Mouse (Mus musculus) cortical plate, adult 2 months (tissue): ENCODE measurements at regions not wholly inside any gene's neighbourhood (a gene's known extent, or its start where the extent isn't known, plus 50 kb on each side); places are given as distances from the start of the nearest gene placed in this dataset.
A peak's percentile ranks its signal among the peaks of the same experiment; 100 is the strongest.

Experiments
- H3K27ac ChIP-seq: fragments of 200-500 bp; 2 replicates; pipeline ENCODE4 v1.5.1; 2012; ENCODE audit warnings: low read length, control low read depth, inconsistent platforms; ENCODE audit not compliant: insufficient read depth
- H3K4me1 ChIP-seq: fragments of 200-500 bp; 2 replicates; pipeline ENCODE4 v1.6.1; 2011; ENCODE audit warnings: low read length; ENCODE audit not compliant: control insufficient read depth, insufficient read depth
- H3K4me3 ChIP-seq: fragments of 200-500 bp; 2 replicates; pipeline ENCODE4 v1.5.1; 2011; ENCODE audit warnings: mild to moderate bottlenecking, low read length, control low read depth; ENCODE audit not compliant: insufficient read depth
- CTCF ChIP-seq: fragments of 200-500 bp; IDR thresholded peaks from 2 replicates; pipeline ENCODE4 v1.5.1; 2011; ENCODE audit warnings: mild to moderate bottlenecking, control low read depth, low read length; ENCODE audit not compliant: insufficient read depth; ENCODE audit errors: extremely low read depth
- POLR2A ChIP-seq: fragments of 200-500 bp; IDR thresholded peaks from 2 replicates; pipeline ENCODE4 v1.6.1; 2011; ENCODE audit warnings: mild to moderate bottlenecking, low read length, control low read depth; ENCODE audit not compliant: insufficient read depth; ENCODE audit errors: extremely low read depth

- TF ChIP-seq POLR2A, result no peak
- no peak for TF ChIP-seq CTCF
- Histone ChIP-seq H3K4me1 (peaks cover 7% of the 10 kb centered on the region; the same call in 1 of the 2 replicates), H3K4me3 (no peak overlapping the region), H3K27ac (no peak overlapping the region)
Observed at GRCm38 (mm10) chr10:66896698-66897622, 199.0 kb upstream of the Jmjd1c start.

- H3K4me1 ChIP-seq, result peaks cover 9% of the 10 kb centered on the region; the same call in 1 of the 2 replicates
- H3K27ac ChIP-seq, result no peak overlapping the region
- no peak overlapping the region for H3K4me3 ChIP-seq
- TF ChIP-seq POLR2A (no peak), CTCF (no peak)
Observed at GRCm38 (mm10) chr10:66899724-66900123, 196.2 kb upstream of the Jmjd1c start.

GRCm38 (mm10) chr10:66900781-66901180 lies 195.1 kb upstream of the Jmjd1c start:
- TF ChIP-seq POLR2A, result no peak
- no peak for TF ChIP-seq CTCF
- Histone ChIP-seq H3K4me1 (peaks cover 9% of the 10 kb centered on the region; the same call in 1 of the 2 replicates), H3K4me3 (no peak overlapping the region), H3K27ac (no peak overlapping the region)

- no peak for TF ChIP-seq POLR2A
- TF ChIP-seq CTCF, result no peak
- H3K4me1 ChIP-seq, result peaks cover 9% of the 10 kb centered on the region; the same call in 1 of the 2 replicates
- H3K27ac ChIP-seq, result no peak overlapping the region
- H3K4me3 ChIP-seq, result 0 out of 2 replicates have a peak overlapping the region, but pooled peaks have one; percentile 6
Observed at GRCm38 (mm10) chr10:66901873-66902272, 194.1 kb upstream of the Jmjd1c start.

- TF ChIP-seq CTCF (no peak), POLR2A (no peak)
- peaks cover 9% of the 10 kb centered on the region; the same call in 1 of the 2 replicates for H3K4me1 ChIP-seq
- H3K27ac ChIP-seq, result no peak overlapping the region
- no peak overlapping the region for H3K4me3 ChIP-seq
Observed at GRCm38 (mm10) chr10:66904552-66905367, 191.2 kb upstream of the Jmjd1c start.

GRCm38 (mm10) chr10:66907842-66908241 lies 188.1 kb upstream of the Jmjd1c start:
- Histone ChIP-seq H3K4me3 (no peak overlapping the region), H3K4me1 (peaks cover 4% of the 10 kb centered on the region), H3K27ac (no peak overlapping the region)
- TF ChIP-seq CTCF (no peak), POLR2A (no peak)

GRCm38 (mm10) chr10:66909204-66909889 lies 186.6 kb upstream of the Jmjd1c start:
- no peak overlapping the region for H3K4me3 ChIP-seq
- H3K4me1 ChIP-seq, result peaks cover 4% of the 10 kb centered on the region
- H3K27ac ChIP-seq, result no peak overlapping the region
- peak; percentile 77 for TF ChIP-seq CTCF
- no peak for TF ChIP-seq POLR2A

GRCm38 (mm10) chr10:66909905-66910681 lies 185.8 kb upstream of the Jmjd1c start:
- TF ChIP-seq CTCF, result no peak
- no peak for TF ChIP-seq POLR2A
- Histone ChIP-seq H3K4me1 (peaks cover 2% of the 10 kb centered on the region; the same call in 1 of the 2 replicates), H3K27ac (no peak overlapping the region), H3K4me3 (no peak overlapping the region)
